Mouse (Mus musculus) adipose tissue, adult 10 weeks (tissue): ENCODE measurements around the gene Gpn1. TPM values are rescaled to one million over a fixed set of nuclear protein-coding genes. Genes with fewer than 3 reads are reported as not detected.

ENCODE experiments used
- polyA plus RNA-seq: library from polyadenylated mRNA; stranded (reverse); fragments of 350-450 nt; fragmentation: Illumina TruSeq; extraction: RNeasy Lipid Tissue Mini Kit (QIAGEN cat#74804); gene quantifications from one replicate; pipeline ENCODE4 v1.2.3, GENCODE M21; 2014; ENCODE audit warnings: low read depth, low replicate concordance

The Gpn1 gene
- polyA plus RNA-seq = 17.8 TPM

GRCm38 (mm10) chr5:31494513-31495297, at the start of gene Gpn1:
Gene Gpn1 (plus strand): TSS chr5:31494741.

GRCm38 (mm10) chr5:31451878-31452561, 42.5 kb upstream of the Gpn1 start, which contains the start of gene Zfp512:
Gene Zfp512 (plus strand): TSS chr5:31452431.

GRCm38 (mm10) chr5:31485440-31485839, 9.1 kb upstream of the Gpn1 start, which contains the start of gene 4930548H24Rik:
Gene 4930548H24Rik (plus strand): TSS chr5:31485740.

GRCm38 (mm10) chr5:31526354-31527116, 32.0 kb downstream of the Gpn1 start, which contains the start of gene Slc4a1ap:
Gene Slc4a1ap (plus strand): TSS chr5:31526995.

GRCm38 (mm10) chr5:31527707-31528106, 33.2 kb downstream of the Gpn1 start, which contains the start of gene Supt7l:
Gene Supt7l (minus strand): TSS chr5:31527807.

Other genes starting within 250 kb of the Gpn1 start
- gene Krtcap3, start 243.1 kb upstream of the Gpn1 start, polyA plus RNA-seq = 18.2 TPM
- gene Ift172, start 203.6 kb upstream of the Gpn1 start, polyA plus RNA-seq = 45.4 TPM
- 6.8 TPM for gene Fndc4, start 198.7 kb upstream of the Gpn1 start, polyA plus RNA-seq
- gene Gckr, start 197.3 kb upstream of the Gpn1 start, polyA plus RNA-seq = 0.50 TPM
- gene Zfp512, start 42.3 kb upstream of the Gpn1 start, polyA plus RNA-seq = 22.9 TPM
- not detected for gene 4930548H24Rik, start 9.0 kb upstream of the Gpn1 start, polyA plus RNA-seq
- gene Slc4a1ap, start 32.3 kb downstream of the Gpn1 start, polyA plus RNA-seq = 17.8 TPM
- 14.0 TPM for gene Supt7l, start 33.1 kb downstream of the Gpn1 start, polyA plus RNA-seq
- gene Mrpl33, start 102.2 kb downstream of the Gpn1 start, polyA plus RNA-seq = 137 TPM
- 14.8 TPM for gene Rbks, start 202.9 kb downstream of the Gpn1 start, polyA plus RNA-seq
- gene Babam2, start 202.9 kb downstream of the Gpn1 start, polyA plus RNA-seq = 46.8 TPM